Mouse (Mus musculus): ENCODE results near the gene Ywhag. TPM values are rescaled to one million over a fixed set of nuclear protein-coding genes. Genes with fewer than 3 reads are reported as not detected.

Ywhag gene
- polyA plus RNA-seq, 1 experiment from 2014 or later = 200 TPM

DNA sequence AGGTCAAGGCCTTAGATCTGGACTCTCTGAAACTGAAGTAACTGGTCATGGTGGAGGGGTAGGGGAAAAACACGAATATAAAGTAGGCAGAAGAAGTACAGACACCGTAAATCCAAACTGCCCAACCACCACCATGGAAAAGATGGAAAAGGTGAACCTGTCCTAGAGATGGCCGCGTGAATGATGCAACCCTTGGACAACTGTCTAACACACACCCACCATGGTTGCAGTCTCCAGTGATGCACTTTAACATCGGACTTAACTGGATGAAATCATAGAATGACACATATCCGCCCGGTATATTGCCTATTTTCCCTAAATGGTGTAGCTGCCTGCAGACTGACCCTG, 734 bp upstream of the Ywhag start:
- peak overlapping the region; percentile 95 for H3K27ac ChIP-seq
- H3K4me3 ChIP-seq (ENCODE audit: inconsistent target) = peak overlapping the region; percentile 96; the same call in 1 of the 2 replicates
- H3K36me3 ChIP-seq (ENCODE audit: inconsistent target) = peaks cover 22% of the 10 kb centered on the region
- H3K79me2 ChIP-seq (ENCODE audit: inconsistent target) = peaks cover 40% of the 10 kb centered on the region
- 50% methylated on average over 7 of the region's 7 CpGs for WGBS (ENCODE audit: missing documents)

DNA sequence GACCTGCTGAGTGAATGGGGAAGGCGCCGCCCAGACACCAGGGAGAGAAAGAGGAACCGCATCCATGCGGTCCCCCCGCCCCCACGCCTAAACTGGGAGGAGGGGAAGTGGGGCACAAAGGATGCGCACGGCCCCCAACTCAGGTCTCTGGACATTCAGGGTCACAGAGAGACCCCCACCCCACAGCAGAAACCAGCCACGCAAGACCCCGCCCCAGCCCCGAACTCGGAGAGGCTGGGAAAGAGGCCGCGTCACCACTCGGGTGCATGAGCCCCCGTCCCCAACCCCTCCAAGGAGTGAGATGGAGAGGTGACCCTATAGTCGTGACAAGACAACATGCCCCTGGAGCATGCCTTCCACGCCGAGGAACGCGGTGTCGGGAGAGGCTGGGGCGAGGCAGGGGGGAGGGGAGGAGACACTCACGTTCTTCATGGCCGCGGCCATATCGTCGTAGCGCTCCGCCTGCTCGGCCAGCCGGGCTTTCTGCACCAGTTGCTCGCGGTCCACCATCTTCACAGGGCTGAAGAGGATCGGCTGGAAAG, 445 bp downstream of the Ywhag start:
- WGBS (ENCODE audit: missing documents) = under 1% methylated on average over 28 of the region's 35 CpGs
- peak overlapping the region; percentile 95 for H3K27ac ChIP-seq
- H3K36me3 ChIP-seq (ENCODE audit: inconsistent target) = peaks cover 34% of the 10 kb centered on the region

DNA sequence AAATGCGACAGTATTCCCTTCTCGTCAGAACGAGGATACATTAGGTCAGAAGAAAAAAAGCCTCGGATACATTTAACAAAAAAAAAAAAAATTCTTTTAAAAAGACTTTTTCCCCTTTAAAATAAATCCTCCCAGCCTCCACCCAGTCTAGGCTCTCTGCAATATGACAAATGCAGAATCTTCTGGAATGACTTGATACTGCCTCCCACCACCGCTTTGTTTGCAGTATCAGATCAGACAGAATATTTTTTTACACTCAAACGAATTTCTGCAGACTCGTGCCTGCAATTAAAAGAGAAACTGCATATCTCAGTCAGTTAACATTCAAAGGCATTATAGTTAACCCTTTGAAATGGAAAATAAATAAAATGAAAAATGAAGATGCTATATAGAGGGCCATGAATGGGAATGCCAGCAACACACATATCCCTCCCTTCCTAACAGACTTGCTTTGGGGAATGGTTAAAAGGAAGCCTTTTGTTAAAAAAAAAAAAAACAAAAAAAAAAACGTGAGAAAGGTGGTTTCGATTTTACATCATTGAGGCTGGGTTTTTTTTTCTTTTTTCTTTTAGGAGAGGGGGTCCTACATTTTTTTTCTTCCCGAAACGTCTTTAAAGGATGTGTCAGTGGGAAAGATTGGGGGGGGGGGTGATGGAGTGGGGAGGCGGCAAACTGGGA, 1.1 kb downstream of the Ywhag start:
- WGBS (ENCODE audit: missing documents) = 12% methylated on average over 12 of the region's 12 CpGs
- peak overlapping the region; percentile 95 for H3K27ac ChIP-seq
- peak overlapping the region; percentile 96 for H3K4me3 ChIP-seq (ENCODE audit: inconsistent target)
- peaks cover 38% of the 10 kb centered on the region for H3K36me3 ChIP-seq (ENCODE audit: inconsistent target)
- H3K79me2 ChIP-seq (ENCODE audit: inconsistent target) = peaks cover 58% of the 10 kb centered on the region

More for the DNA sequence above, 445 bp downstream of the Ywhag start:
- peaks cover 52% of the 10 kb centered on the region for H3K79me2 ChIP-seq (ENCODE audit: inconsistent target)
- H3K4me3 ChIP-seq (ENCODE audit: inconsistent target) = peak overlapping the region; percentile 96

DNA sequence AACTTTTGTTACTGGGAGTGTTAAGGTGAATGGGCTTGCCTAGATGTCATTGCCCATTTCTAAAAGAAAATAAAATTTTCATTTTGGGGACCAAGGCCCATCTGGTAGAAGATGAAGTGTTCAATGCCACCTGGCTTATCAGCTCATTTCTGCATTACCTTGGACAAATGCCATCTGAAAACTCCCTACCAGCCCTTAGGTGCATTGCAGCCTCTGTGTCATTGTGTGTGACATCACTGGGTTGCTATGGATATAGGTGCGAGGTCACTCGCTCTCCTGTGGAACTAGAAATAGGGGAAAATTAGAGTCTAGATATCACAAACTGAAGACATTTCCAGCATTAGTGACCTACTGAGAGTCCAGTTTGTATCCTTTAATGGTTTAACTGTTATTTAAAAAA, 2.1 kb downstream of the Ywhag start:
- peaks cover 68% of the 10 kb centered on the region for H3K79me2 ChIP-seq (ENCODE audit: inconsistent target)
- WGBS (ENCODE audit: missing documents) = 94% methylated on average over 2 of the region's 2 CpGs
- peak overlapping the region; percentile 96; the same call in 1 of the 2 replicates for H3K4me3 ChIP-seq (ENCODE audit: inconsistent target)
- H3K36me3 ChIP-seq (ENCODE audit: inconsistent target) = peaks cover 47% of the 10 kb centered on the region
- no peak overlapping the region for H3K27ac ChIP-seq

DNA sequence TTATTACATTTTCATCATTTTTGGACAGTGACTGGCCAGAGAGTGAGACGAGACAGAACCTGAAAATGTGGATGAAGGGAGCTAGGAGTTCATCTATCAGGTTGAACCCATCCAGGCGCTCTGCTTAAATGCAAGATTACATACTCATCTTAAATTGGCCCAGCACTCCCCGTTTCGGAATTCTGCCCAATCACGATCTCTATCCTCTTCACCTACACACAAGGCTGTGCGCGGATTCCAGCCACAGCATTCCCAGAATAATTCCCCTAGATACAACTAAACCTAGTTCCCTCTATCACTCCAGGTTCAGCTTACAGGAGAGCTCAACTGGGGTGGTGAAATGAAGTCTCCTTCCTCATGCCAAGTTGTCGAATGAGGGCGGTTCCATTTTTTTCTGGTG, 2.9 kb downstream of the Ywhag start:
- Histone ChIP-seq H3K27ac (no peak overlapping the region), H3K36me3 (ENCODE audit: inconsistent target) (peaks cover 54% of the 10 kb centered on the region), H3K4me3 (ENCODE audit: inconsistent target) (no peak overlapping the region), H3K79me2 (ENCODE audit: inconsistent target) (peaks cover 76% of the 10 kb centered on the region)
- 90% methylated on average over 9 of the region's 9 CpGs for WGBS (ENCODE audit: missing documents)

DNA sequence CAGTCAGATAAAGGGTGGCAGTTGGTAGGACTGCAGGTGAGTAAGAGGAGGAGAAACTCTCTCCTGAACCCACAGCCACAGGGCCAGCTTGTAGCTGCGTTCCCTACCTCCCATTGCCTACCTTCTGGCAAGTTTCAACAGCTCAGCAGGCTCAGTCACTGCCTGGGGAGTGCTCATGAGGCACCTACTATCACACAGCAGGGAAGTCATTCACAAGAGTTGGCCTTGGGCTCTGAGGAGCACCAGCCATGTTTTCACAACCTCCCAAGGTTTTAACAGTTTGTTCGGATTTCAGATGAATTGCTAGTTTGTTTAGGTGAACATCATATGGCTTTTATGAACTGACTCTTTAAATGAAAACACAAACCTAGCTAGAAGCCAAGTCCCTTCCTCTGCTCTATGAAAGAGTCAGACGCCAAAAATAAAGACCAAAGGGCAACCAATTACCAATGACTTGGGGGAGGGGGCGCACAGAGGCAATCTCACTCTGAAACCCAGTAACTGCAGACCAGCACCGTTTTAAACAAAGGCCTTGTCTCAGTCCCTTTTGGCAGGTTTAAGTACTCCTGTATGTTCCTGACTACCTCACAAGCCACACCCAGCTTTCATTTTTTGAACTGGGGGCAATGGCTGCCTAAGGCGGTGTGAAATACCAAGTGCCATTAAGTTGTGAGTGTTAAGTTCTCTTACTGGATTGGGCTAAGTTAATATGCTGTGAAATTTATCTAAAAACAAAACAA, 4.6 kb downstream of the Ywhag start:
- Histone ChIP-seq H3K27ac (no peak overlapping the region), H3K4me3 (ENCODE audit: inconsistent target) (no peak overlapping the region), H3K79me2 (ENCODE audit: inconsistent target) (peaks cover 93% of the 10 kb centered on the region), H3K36me3 (ENCODE audit: inconsistent target) (peaks cover 71% of the 10 kb centered on the region)
- 93% methylated on average over 6 of the region's 6 CpGs for WGBS (ENCODE audit: missing documents)

DNA sequence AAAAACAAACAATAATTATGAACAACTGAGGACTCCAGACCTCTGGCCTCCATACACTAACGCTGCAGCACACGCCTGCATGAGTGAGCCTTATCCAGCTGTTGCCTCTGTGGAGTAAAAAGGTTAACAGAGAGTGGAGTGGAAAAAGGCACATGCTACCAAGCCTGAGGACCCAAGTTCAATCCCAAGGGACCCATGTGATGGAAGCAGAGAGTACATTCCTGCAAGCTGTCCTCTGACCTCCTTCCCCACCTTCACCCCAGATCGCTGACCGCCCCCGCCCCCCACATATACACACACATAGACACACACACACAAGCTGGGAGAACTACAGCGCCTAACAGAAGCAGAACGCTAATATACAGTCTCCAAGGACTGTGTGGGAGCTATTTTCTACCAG, 10.5 kb downstream of the Ywhag start:
- H3K36me3 ChIP-seq (ENCODE audit: inconsistent target) = peaks cover 84% of the 10 kb centered on the region
- WGBS (ENCODE audit: missing documents) = 98% methylated on average over 6 of the region's 7 CpGs
- no peak overlapping the region for H3K4me3 ChIP-seq (ENCODE audit: inconsistent target)
- no peak overlapping the region for H3K27ac ChIP-seq
- H3K79me2 ChIP-seq (ENCODE audit: inconsistent target) = peaks cover 100% of the 10 kb centered on the region

DNA sequence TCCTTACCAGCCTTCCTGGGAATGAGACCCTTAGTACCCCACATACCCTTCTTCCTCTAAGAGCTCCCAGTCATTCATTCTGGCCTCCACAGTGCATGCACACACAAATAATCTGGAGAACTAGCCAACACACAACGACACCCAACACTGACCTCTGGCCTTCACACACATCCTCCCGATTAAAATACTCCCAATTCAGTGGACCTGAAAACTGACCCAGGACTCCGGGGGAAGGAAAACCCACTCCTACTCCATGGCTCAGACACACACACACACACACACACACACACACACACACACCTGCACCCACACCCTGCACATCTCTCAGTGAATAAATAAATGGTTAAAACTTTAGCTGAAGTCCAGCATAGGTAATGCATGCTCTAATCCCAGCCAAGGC, 14.5 kb downstream of the Ywhag start:
- 100% methylated on average over 2 of the region's 3 CpGs for WGBS (ENCODE audit: missing documents)
- peaks cover 100% of the 10 kb centered on the region for H3K79me2 ChIP-seq (ENCODE audit: inconsistent target)
- peaks cover 67% of the 10 kb centered on the region for H3K36me3 ChIP-seq (ENCODE audit: inconsistent target)
- H3K27ac ChIP-seq = no peak overlapping the region
- no peak overlapping the region for H3K4me3 ChIP-seq (ENCODE audit: inconsistent target)

DNA sequence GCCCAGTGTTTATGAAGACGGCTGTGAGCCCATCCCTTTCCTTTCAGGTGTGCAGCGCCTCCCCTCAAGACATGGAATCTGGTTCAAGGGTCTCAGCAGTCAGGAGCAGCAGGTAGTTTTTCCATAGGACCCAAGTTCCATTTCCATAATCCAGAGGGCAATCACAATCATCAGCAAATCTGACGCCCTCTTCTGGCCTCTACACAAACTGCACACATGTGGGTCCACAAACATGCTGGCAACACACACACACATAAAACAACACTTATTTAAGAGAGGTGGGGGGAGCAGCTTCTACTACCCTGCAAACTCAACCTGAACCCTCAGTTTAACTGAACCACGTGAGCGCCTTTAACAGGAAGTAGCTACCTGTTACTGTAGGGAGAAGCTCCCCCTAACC, 15.8 kb downstream of the Ywhag start:
- Histone ChIP-seq H3K27ac (no peak overlapping the region), H3K79me2 (ENCODE audit: inconsistent target) (peaks cover 100% of the 10 kb centered on the region), H3K36me3 (ENCODE audit: inconsistent target) (peaks cover 58% of the 10 kb centered on the region), H3K4me3 (ENCODE audit: inconsistent target) (no peak overlapping the region)
- 92% methylated on average over 5 of the region's 5 CpGs for WGBS (ENCODE audit: missing documents)

DNA sequence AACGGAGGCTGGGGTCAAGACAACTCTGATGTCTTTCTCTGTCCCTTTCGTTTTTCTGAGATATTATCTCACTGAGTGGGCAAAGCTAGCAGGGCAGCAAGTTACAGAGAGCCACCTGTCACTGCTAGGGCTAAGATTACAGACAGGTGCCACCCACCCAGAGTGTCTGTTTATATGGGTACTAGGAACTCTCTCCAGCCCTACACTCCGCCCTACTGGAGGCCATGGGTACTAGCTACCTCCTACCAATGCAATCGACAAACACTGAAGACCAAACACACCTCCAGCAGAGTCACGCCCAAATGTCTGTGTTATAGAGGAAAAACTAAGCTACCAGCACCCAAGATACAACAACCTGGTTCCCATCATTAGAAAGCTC, 16.4 kb downstream of the Ywhag start:
- peaks cover 56% of the 10 kb centered on the region for H3K36me3 ChIP-seq (ENCODE audit: inconsistent target)
- no peak overlapping the region for H3K4me3 ChIP-seq (ENCODE audit: inconsistent target)
- WGBS (ENCODE audit: missing documents) = 92% methylated on average over 5 of the region's 5 CpGs

DNA sequence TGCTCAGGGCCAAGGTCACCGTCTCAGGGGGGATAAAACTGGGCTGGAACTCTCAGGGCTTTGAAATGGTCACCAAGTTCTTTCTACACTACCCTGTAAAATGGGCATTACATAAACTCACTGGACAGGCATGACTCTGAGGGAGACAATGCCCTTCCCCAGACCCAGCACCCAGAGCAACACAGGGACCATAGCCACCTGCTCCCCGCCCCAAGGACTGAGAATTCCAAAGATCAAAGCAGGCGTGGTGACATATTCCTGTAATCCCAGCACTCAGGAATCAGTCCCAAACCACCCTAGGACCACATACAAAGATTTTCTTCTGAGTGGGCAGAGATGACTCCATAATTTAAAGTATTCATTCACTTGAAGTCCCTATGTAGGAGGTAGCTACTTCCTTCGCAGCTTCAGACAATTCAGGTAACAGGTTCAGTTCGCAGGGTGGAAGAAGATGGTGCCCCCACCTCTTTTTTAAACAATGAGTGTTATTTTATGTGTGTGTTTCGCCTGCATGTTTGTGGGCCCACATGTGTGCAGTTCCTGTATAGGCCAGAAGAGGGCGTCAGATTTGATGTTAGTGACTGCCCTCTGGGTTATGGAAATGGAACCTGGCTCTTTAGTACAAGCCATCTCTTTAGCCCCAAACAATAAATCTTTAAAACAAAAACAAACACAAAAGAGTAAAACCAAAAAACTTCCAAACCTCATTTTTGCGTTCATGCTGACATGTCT, 16.9 kb downstream of the Ywhag start:
- no peak overlapping the region for H3K27ac ChIP-seq
- peaks cover 100% of the 10 kb centered on the region for H3K79me2 ChIP-seq (ENCODE audit: inconsistent target)
- 93% methylated on average over 8 of the region's 8 CpGs for WGBS (ENCODE audit: missing documents)
- H3K36me3 ChIP-seq (ENCODE audit: inconsistent target) = peaks cover 52% of the 10 kb centered on the region
- no peak overlapping the region for H3K4me3 ChIP-seq (ENCODE audit: inconsistent target)

More for the DNA sequence above, 16.4 kb downstream of the Ywhag start:
- H3K79me2 ChIP-seq (ENCODE audit: inconsistent target) = peaks cover 100% of the 10 kb centered on the region
- no peak overlapping the region for H3K27ac ChIP-seq

DNA sequence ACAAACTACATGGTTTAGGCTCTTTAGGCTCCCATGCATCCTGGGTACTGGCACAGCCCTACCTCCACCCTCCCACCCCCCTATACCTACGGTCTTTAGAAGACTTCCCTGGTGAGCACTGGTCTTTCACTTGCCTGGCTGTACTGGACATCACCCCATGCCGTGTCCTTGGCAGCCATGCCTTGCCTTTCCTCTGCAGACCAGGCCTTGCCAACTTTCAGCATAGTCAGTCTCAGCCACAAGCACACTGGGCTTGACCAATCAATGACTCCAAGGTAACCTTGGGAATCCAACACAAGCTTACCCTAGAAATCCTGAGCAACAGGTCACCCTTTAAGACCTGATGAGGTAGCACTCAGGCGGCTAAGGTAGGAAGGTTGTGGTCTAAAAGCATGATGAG, 17.8 kb downstream of the Ywhag start:
- H3K36me3 ChIP-seq (ENCODE audit: inconsistent target) = peaks cover 43% of the 10 kb centered on the region
- no peak overlapping the region for H3K27ac ChIP-seq
- peaks cover 100% of the 10 kb centered on the region for H3K79me2 ChIP-seq (ENCODE audit: inconsistent target)
- WGBS (ENCODE audit: missing documents) = 95% methylated on average over 3 of the region's 3 CpGs
- H3K4me3 ChIP-seq (ENCODE audit: inconsistent target) = no peak overlapping the region

DNA sequence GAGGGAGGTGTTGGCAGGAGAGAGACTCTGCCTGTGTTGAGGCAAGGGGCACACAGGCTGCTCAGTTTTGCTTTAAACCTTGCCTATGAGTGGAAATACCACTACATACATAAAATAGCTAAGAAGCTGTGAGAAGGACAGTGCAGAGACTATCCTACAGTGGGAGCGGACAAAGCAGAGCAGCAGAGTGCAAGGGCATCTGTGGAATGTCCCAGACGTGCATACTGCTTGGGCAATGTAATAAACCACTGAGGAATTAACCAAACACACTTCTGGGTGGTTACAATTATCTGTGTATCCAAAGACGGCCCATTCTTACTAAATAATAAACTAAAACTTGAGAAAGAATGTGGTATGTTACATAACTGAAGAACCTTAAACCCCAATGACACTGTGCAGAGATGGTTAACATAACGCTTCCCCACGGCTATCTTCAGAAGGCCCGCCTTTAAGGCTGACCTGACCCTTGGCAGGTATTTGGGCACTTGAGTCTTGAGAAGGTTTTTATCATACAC, 18.3 kb downstream of the Ywhag start:
- peaks cover 41% of the 10 kb centered on the region; the same call in 1 of the 2 replicates for H3K36me3 ChIP-seq (ENCODE audit: inconsistent target)
- H3K4me3 ChIP-seq (ENCODE audit: inconsistent target) = no peak overlapping the region
- no peak overlapping the region for H3K27ac ChIP-seq
- peaks cover 100% of the 10 kb centered on the region for H3K79me2 ChIP-seq (ENCODE audit: inconsistent target)
- 74% methylated on average over 6 of the region's 6 CpGs for WGBS (ENCODE audit: missing documents)

DNA sequence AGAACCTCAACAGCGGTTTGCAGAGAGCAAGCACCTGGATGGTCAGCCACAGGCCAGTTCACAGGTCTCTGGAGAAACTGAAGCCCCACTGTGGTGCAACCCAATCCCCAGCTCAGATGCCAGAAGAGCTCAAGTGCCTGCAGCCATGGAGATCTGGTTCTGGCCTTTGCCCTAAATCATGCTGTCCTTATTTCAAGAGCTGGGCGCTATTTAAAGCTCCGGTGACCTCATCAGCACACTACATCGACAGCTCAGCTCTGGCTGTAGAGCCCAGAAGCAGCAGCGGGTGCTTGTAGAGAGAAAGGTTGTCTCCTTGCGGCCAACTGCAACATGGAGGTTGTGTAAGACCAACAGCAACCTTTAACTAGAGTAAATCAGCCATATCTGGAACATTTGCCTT, 20.3 kb downstream of the Ywhag start:
- H3K36me3 ChIP-seq (ENCODE audit: inconsistent target) = peaks cover 38% of the 10 kb centered on the region; the same call in 1 of the 2 replicates
- WGBS (ENCODE audit: missing documents) = 46% methylated on average over 6 of the region's 6 CpGs
- H3K4me3 ChIP-seq (ENCODE audit: inconsistent target) = no peak overlapping the region
- H3K27ac ChIP-seq = peak overlapping the region; percentile 77
- H3K79me2 ChIP-seq (ENCODE audit: inconsistent target) = peaks cover 100% of the 10 kb centered on the region

Measured in macrophage (primary cell).